Mouse (Mus musculus) thymus, postnatal 0 days (tissue): ENCODE data around the gene Krt76. TPM values are rescaled to one million over a fixed set of nuclear protein-coding genes. Genes with fewer than 3 reads are reported as not detected.

Experiments
- DNase-seq: peaks from one replicate; pipeline ENCODE4 v3.0.0-alpha.2; 2015; ENCODE audit warnings: low spot score
- polyA plus RNA-seq: library from polyadenylated mRNA; unstranded; fragments of >200 nt; fragmentation: Nextera tagmentation; extraction: Ambion mirVana; gene quantifications from 2 replicates; pipeline ENCODE4 v1.2.1, GENCODE M21; 2015

Krt76 gene
- polyA plus RNA-seq: 0.51 and 0.74 TPM in 2 replicates

- DNase-seq: no peak
These were observed at the start of gene Krt76 for GRCm38 (mm10) chr15:101892820-101893219. Krt76 (minus strand) TSS chr15:101892920.

- DNase-seq: no peak
These were observed 49.2 kb upstream of the Krt76 start for GRCm38 (mm10) chr15:101941948-101942347.

- DNase-seq: no peak
These were observed 47.6 kb upstream of the Krt76 start, which contains the start of gene Krt79 for GRCm38 (mm10) chr15:101940274-101940829. Krt79 (minus strand) TSS chr15:101940324.

- DNase-seq: no peak
These were observed 46.0 kb upstream of the Krt76 start for GRCm38 (mm10) chr15:101938600-101939308.

- DNase-seq: no peak
These were observed 40.3 kb upstream of the Krt76 start for GRCm38 (mm10) chr15:101933024-101933423.

- DNase-seq: no peak
These were observed 36.9 kb upstream of the Krt76 start for GRCm38 (mm10) chr15:101929666-101930065.

GRCm38 (mm10) chr15:101929087-101929486 lies 36.4 kb upstream of the Krt76 start:
- no peak for DNase-seq

- no peak for DNase-seq
These were observed 34.8 kb upstream of the Krt76 start for GRCm38 (mm10) chr15:101927340-101928080.

GRCm38 (mm10) chr15:101925041-101925440 lies 32.3 kb upstream of the Krt76 start:
- DNase-seq: no peak

GRCm38 (mm10) chr15:101924635-101925034 lies 31.9 kb upstream of the Krt76 start, which contains the start of gene Krt4:
Krt4 (minus strand) TSS chr15:101924735.
- no peak for DNase-seq

- no peak for DNase-seq
These were observed 29.6 kb upstream of the Krt76 start for GRCm38 (mm10) chr15:101922296-101922695.

- DNase-seq: no peak
These were observed 23.4 kb upstream of the Krt76 start for GRCm38 (mm10) chr15:101916072-101916471.

GRCm38 (mm10) chr15:101904849-101905248 lies 12.1 kb upstream of the Krt76 start:
- DNase-seq: no peak

GRCm38 (mm10) chr15:101902171-101903149 lies 9.7 kb upstream of the Krt76 start:
- DNase-seq: no peak

GRCm38 (mm10) chr15:101895216-101895615 lies 2.5 kb upstream of the Krt76 start:
- no peak for DNase-seq

GRCm38 (mm10) chr15:101879776-101880175 lies 12.9 kb downstream of the Krt76 start:
- no peak for DNase-seq

- DNase-seq: no peak
These were observed 14.7 kb downstream of the Krt76 start for GRCm38 (mm10) chr15:101878041-101878440.

GRCm38 (mm10) chr15:101874383-101874782 lies 18.3 kb downstream of the Krt76 start:
- no peak for DNase-seq

GRCm38 (mm10) chr15:101873231-101873630 lies 19.5 kb downstream of the Krt76 start:
- no peak for DNase-seq

GRCm38 (mm10) chr15:101869431-101869830 lies 23.3 kb downstream of the Krt76 start, which contains the start of gene Krt77:
Krt77 (minus strand) TSS chr15:101869705.
- DNase-seq: no peak

- no peak for DNase-seq
These were observed 26.0 kb downstream of the Krt76 start for GRCm38 (mm10) chr15:101866754-101867153.
